Mouse (Mus musculus) liver, adult 2 months (tissue): ENCODE data around the gene Brd2.

ENCODE experiments used
- CTCF ChIP-seq: fragments of 200-500 bp; IDR thresholded peaks from 2 replicates; pipeline ENCODE4 v1.5.1; 2011; ENCODE audit warnings: low read depth, low read length, control low read depth
- POLR2A ChIP-seq: fragments of 200-500 bp; IDR thresholded peaks from 2 replicates; pipeline ENCODE4 v1.6.1; 2011; ENCODE audit warnings: low read length, control low read depth; ENCODE audit not compliant: insufficient read depth; ENCODE audit errors: extremely low read depth

GRCm38 (mm10) chr17:34123518-34123917, 1.1 kb upstream of the Brd2 start:
- TF ChIP-seq CTCF: no peak
- no peak for TF ChIP-seq POLR2A
